Mouse (Mus musculus) mature B cell (primary cell): ENCODE data around the gene Gpr39.

Source experiments
- in situ Hi-C: fragments of 300-500 bp; cut with MboI; formaldehyde crosslinking; loops from 2 replicates; pipeline ENCODE4 v1.14.3; 2019

Gene Gpr39

GRCm38 (mm10) chr1:125808426-125808825, 131.6 kb downstream of the Gpr39 start:
- in situ Hi-C loops = no loop called here

GRCm38 (mm10) chr1:125813141-125813782, 136.5 kb downstream of the Gpr39 start:
- in situ Hi-C loops = no loop called here

GRCm38 (mm10) chr1:125821101-125821500, 144.3 kb downstream of the Gpr39 start:
- in situ Hi-C loops = no loop called here

GRCm38 (mm10) chr1:125823611-125824010, 146.8 kb downstream of the Gpr39 start:
- in situ Hi-C loops = no loop called here

GRCm38 (mm10) chr1:125837507-125837906, 160.7 kb downstream of the Gpr39 start:
- in situ Hi-C loops = no loop called here

GRCm38 (mm10) chr1:125839746-125840392, 163.1 kb downstream of the Gpr39 start:
- in situ Hi-C loops = no loop called here

GRCm38 (mm10) chr1:125854646-125855045, 177.9 kb downstream of the Gpr39 start:
- in situ Hi-C loops = no loop called here

GRCm38 (mm10) chr1:125858631-125859030, 181.8 kb downstream of the Gpr39 start:
- in situ Hi-C loops = no loop called here

GRCm38 (mm10) chr1:125870056-125870455, 193.3 kb downstream of the Gpr39 start:
- in situ Hi-C loops = no loop called here

- in situ Hi-C loops = no loop called here
Measured at GRCm38 (mm10) chr1:125893158-125893557, 216.4 kb downstream of the Gpr39 start.

GRCm38 (mm10) chr1:125910211-125910870, 233.5 kb downstream of the Gpr39 start:
- in situ Hi-C loops = no loop called here

GRCm38 (mm10) chr1:125910871-125911265, 234.1 kb downstream of the Gpr39 start:
- in situ Hi-C loops = no loop called here

GRCm38 (mm10) chr1:125911337-125911900, 234.6 kb downstream of the Gpr39 start:
- in situ Hi-C loops = no loop called here

- in situ Hi-C loops = no loop called here
Measured at GRCm38 (mm10) chr1:125911901-125912445, 235.2 kb downstream of the Gpr39 start.

GRCm38 (mm10) chr1:125912601-125913600, 236.1 kb downstream of the Gpr39 start, which contains the start of gene Lypd1:
Gene Lypd1, minus strand, starts transcription at chr1:125913101.
- in situ Hi-C loops = no loop called here

GRCm38 (mm10) chr1:125920696-125921095, 243.9 kb downstream of the Gpr39 start:
- in situ Hi-C loops = no loop called here

- in situ Hi-C loops = no loop called here
Measured at GRCm38 (mm10) chr1:125923062-125923461, 246.3 kb downstream of the Gpr39 start.
